Mouse (Mus musculus): ENCODE results near the gene Bmi1.

Gene Bmi1

GRCm38 (mm10) chr2:18725880-18726279 is 49.1 kb downstream of the Bmi1 start:
- DNase-seq: no peak

- DNase-seq: peak; percentile 61
Measured at GRCm38 (mm10) chr2:18731718-18732117, 54.9 kb downstream of the Bmi1 start.

- peak; percentile 17 for DNase-seq
Measured at GRCm38 (mm10) chr2:18734394-18735127, 57.7 kb downstream of the Bmi1 start.

All from heart, adult 11 months (tissue).